Mouse (Mus musculus) kidney, postnatal 36 days (tissue): ENCODE measurements around the gene Specc1l.
"Not testable (repeated sequence)": the region's sequence is repeated elsewhere in the genome, so short reads cannot be mapped to it uniquely, and the experiment has no call there.

Experiments used
- DNase-seq, 2 experiments: peaks; one replicate each; pipeline ENCODE4 v3.0.0; 2021 to 2022; ENCODE audit warnings: mixed read lengths in 2 of 2

Specc1l gene

DNA sequence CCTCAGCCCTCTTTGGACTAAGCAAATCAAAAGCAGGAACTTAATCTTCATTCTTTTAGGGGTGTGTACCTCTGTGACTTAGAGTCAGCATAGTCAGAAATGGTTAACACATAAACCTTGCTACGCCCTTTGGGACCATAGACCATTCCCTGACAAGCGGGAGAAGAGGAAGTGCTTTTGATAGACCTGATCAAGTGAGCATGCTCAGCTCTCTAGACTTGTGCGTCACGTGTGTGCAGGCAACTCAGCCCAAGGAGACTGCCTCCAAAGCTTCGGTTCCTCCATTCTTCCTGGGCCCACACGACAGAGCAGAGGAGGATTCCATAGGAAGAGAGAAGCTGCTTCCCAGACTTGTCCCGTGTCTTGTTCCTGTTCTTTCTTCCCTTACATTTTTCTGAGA, 76.7 kb downstream of the Specc1l start:
- peak; percentile 55 to 56 for DNase-seq

GRCm38 (mm10) chr10:75289392-75289791, 77.5 kb downstream of the Specc1l start:
- DNase-seq = no peak

GRCm38 (mm10) chr10:75290650-75291049, 78.8 kb downstream of the Specc1l start:
- DNase-seq = no peak

DNA sequence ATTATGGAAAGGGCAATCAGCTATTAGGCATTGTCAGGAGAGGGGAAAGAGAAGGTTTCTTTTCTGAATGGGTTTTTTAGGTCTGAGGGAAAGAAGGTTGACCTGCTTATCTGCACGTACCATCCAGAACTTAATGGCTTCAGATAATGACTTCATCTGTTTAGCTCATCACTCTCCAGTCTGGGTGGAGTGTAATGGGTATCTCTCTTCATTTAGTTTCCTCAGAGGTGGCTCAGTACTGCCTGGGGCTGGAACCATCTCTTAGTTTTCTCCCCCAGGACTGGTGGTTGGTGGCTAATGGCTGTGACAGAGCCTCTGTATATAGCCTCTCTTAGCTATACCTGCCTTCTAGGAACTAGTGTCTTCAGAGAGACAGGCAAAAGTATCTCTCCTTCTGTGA, 79.5 kb downstream of the Specc1l start:
- DNase-seq = no peak

- DNase-seq = not testable (repeated sequence)
Measured at GRCm38 (mm10) chr10:75292206-75292605, 80.3 kb downstream of the Specc1l start.

- DNase-seq = no peak
Measured at GRCm38 (mm10) chr10:75293288-75293687, 81.4 kb downstream of the Specc1l start.

DNA sequence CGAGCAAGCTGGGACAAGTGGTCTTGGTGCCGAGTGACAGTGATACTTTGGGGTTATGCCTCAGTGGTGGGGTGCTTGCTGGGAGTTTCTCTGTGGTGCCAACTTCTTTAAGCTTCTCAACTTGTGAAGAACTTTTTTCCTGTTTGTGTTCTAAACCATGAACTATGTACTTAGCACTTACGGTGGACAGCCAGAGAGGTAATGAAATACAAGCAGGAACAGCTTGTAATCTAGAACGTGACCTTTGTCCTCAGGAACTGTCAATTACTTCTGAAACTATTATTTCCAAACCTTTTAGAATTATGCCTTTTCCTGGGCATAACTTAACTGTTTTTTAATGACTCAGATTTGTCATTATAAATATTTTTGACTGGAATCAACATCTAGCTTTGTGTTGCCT, 82.5 kb downstream of the Specc1l start:
- peak; percentile 30 to 60 for DNase-seq

DNA sequence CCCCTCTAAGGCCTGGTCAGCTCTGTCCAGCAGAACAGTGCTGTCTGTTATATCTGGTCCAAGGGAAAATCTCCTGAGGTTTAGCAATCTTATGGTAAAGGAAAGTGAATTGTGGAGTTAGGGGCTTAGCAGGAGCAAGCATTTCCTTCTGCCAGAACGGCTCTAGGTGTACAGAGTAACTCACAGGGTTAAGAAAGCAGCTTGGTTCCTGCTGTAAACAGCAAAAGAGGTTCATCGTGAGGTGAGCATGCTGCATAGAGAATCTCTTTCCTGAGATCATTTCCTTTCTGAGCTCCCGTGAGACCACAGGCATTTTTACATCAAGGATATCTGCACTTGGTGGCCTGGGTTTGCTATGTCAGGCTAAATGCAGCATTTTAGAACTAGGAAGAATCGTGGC, 83.1 kb downstream of the Specc1l start:
- DNase-seq = no peak

GRCm38 (mm10) chr10:75298608-75299007, 86.7 kb downstream of the Specc1l start:
- no peak for DNase-seq

GRCm38 (mm10) chr10:75299785-75300418, 88.0 kb downstream of the Specc1l start:
- peak; percentile 73 to 79 for DNase-seq

- no peak for DNase-seq
Measured at GRCm38 (mm10) chr10:75301195-75301806, 89.4 kb downstream of the Specc1l start.

DNA sequence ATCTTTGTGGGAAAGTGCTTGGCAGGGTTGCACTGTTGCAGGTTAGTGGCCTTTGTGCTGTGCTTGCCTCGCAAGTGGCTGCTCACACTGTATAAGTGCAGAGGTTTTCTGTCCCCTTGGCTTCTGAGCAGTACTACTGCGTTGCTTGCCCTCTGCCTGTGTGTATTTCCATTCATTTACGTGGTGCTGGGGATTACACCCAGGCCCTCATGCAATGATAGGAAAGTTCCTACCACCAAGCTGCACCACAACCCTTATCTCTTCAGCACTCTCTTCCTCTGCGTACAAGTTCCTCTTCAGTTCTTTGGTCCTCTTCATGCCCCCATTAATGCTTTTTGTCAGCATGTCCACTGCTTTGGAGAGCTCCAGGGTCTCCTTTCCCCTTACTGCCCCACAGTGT, 90.1 kb downstream of the Specc1l start:
- no peak for DNase-seq

GRCm38 (mm10) chr10:75302536-75302935, 90.7 kb downstream of the Specc1l start:
- DNase-seq = no peak

DNA sequence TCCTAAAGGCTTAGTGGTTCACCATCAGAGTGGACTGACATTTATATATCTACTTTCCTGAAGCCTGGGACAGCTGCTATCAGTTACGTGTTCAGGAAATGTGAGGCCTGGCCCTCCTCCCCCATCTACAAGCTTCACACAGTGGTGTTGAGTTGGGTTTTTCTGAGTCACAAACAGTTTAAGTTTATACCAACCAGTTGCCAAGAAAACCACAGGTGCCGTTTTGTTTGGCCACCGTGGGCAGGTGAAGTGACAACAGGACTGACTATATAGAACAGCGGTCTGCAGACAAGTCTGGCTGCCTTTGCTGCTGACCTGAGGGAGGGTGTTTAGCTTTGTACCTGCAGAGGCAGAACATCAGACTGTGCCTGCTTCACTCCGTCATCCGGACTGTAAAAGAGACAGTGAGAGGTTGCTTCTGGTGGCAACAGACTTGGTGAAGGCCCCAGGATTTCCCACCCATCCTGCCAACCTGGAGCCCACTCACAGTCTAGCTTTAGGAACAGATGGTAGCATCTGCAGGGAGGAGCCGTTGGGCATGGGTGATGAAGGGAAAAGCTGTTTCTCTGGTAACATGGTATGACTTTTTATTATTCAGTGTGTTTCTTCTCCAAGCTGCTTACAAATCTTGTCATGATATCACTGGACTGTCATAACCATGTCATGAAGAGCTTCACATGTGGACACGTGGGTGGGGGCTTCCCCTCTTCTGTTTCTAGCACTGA, 91.6 kb downstream of the Specc1l start:
- no peak for DNase-seq

DNA sequence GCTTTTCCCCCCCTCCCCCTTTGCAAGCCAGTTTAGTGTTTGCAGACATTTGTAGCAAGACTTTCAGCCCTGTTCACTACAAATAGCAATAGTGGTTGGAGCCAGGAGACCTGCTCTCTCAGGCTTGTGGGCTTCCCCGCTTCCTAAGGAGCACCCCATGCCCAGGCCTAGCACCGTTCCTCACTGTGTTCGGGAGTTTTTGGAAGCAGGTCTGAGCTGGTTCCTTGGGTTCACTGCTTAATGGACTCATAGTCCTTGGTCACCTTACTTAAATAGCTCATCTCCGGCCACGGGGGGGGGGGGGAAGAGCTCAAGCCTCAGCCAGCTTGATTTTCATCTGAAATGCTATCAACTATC, 92.2 kb downstream of the Specc1l start:
- no peak for DNase-seq

GRCm38 (mm10) chr10:75304413-75304812, 92.5 kb downstream of the Specc1l start:
- peak; percentile 44 to 50 for DNase-seq

GRCm38 (mm10) chr10:75307130-75307529, 95.3 kb downstream of the Specc1l start:
- DNase-seq = no peak

DNA sequence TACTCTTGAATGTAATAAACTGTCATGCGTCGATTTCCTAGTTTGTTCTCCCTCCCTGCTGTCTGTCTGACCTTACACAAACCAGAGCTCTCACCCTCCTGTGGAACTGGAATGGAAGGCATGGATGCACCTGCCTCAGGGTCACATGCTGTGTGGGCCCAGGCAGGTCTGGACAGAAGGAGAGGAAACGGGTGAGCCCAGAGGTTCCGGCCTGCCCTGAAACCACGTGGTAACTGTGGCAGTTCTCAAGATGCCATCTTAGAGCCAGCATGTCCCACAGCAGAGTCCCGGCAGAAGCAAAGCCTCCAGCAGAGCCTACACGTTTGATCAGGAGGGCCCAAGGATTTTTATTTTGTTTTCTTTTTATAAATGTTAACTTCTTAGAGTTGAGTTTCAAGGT, 100.5 kb downstream of the Specc1l start:
- no peak for DNase-seq

DNA sequence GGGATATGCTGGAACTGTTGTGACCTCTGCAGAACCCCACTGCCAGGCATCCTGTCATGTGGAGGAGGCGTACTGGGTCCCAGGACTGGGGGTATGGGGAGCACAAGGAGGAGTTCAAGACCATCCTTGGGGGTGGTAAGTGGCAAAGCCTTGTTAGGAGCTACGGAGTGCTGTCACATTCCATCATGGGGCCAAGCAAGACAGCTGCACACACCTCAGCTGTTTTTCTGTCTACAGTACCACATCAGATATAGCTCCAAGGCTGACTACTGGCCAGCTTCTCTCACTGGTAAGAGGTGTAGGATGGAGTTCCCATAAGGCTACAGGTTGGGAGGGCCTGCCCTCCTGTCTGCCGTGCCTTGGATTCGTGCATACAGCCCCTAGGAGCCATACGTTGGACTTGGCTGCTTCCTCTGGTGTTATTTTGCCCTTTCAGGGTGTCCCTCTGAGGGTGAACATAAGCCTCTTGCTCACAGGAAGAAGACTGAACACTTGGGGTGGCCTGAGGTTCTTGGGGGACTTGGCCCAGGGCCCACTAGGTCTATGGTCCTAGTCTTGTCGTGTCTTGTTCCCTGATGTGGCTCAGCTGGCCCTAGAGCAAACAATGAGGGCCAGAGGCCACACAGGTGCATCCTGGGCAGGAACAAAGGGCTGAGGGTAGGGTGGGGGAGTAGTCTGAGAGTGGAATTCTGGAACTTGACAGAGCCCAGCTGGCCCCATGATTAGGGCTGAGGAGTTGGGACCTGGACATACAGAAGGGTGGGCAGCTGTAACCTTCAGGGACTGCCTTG, 102.5 kb downstream of the Specc1l start:
- peak in 1 of 2 experiments; percentile 57 for DNase-seq

DNA sequence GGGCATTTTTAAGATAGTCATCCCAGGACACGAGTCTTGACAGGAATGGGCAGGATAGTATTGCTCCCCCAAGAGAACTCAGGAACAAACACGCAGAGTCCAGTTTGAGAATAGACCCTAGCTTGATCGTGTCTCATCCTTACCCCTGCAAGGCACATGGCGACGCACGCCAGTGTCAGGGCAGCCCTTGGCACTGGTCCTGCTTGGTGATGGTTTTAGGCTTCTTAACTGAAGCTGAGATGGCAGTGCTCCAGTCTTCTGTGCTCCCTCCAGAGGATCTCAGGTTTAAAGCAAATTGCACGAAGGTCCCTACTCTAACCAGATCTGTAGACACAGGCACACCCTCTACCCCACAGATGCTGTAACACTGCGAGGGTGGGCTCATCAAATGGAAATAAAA, 103.9 kb downstream of the Specc1l start:
- DNase-seq = no peak

DNA sequence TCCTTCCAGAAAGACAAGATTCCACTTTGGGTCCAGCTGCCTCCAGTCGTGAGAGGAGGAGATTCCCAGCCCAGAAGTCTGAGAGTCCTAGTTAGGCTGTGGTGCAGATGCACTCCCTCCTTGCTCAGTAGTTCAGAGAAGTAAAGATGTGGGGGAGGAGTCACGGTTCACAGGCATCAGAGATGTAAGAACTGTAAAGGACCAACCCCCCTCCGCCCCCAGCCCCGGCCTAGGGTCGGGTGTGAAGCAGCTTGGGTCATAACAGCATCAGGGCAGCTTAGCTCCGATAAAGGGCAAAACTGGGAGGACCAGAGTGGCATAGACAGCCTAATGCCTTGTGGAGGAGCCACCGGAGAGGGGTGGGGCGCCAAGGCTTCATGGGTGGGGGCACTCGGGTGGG, 104.6 kb downstream of the Specc1l start:
- no peak for DNase-seq

GRCm38 (mm10) chr10:75316872-75316907, 104.8 kb downstream of the Specc1l start, which contains the start of gene Adora2a:
Adora2a (plus strand) TSS chr10:75316877.
- DNase-seq = no peak

- DNase-seq = peak in 1 of 2 experiments; percentile 86
Measured at GRCm38 (mm10) chr10:75316908-75317761, 105.3 kb downstream of the Specc1l start.
